In the genomic region with DNA sequence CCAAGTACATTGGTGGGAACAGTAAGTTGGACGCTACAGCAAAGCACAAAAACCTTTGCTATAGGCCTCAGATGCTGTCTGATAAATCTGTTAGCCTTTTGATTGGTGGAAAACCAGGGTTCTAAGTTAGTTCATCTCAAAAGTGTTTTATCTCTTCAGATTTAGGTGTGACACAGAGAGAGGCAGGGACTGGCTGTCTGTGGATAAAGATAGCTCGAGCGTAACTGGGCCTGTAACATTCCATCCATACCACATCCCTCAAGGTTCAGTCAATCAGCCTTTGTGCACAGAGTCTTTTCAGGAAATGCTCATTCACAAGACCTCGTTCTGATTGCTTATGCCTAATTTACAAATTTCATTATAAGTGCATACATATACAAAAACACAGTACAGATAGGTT, we compare ENCODE assay signal across 8 mouse cellular contexts. TPM values are rescaled to one million over a fixed set of nuclear protein-coding genes. Genes with fewer than 3 reads are reported as not detected.
A peak's percentile ranks its signal among the peaks of the same experiment; 100 is the strongest.
DNase-seq lines count a peak whose midpoint lies in the region; ATAC-seq and TF ChIP-seq lines count a peak whose summit lies in the region.

No protein-coding gene starts in this region.

- 22% methylated on average over 4 of the region's 4 CpGs for WGBS in lung, embryonic 16.5 days
- WGBS in lung, adult 2 months: 28% methylated on average over 4 of the region's 4 CpGs
- WGBS in kidney, postnatal 0 days: 28% methylated on average over 4 of the region's 4 CpGs

- ATAC-seq in lung, embryonic 16.5 days (ENCODE audit: low read depth): no peak
- ATAC-seq in kidney, postnatal 0 days (replicated peaks; ENCODE audit: low FRiP score, low read depth): no peak

- DNase-seq in lung, adult 2 months: no peak
- DNase-seq in fibroblast of lung, adult 2 months (ENCODE audit: low read depth): peak; percentile 30
- DNase-seq in kidney, postnatal 0 days (ENCODE audit: low spot score): peak; percentile 65
- DNase-seq in retina, embryonic 14.5 days (ENCODE audit: low spot score): peak; percentile 28
- no peak for DNase-seq in adrenal gland, postnatal 25 days
- no peak for DNase-seq in adrenal gland, postnatal 10 days
- no peak for DNase-seq in ovary, postnatal 14 days (ENCODE audit: low spot score)

- no peaks in the 10 kb centered on the region for H3K36me3 ChIP-seq in lung, embryonic 16.5 days (ENCODE audit: control insufficient read depth, insufficient read depth, low read length)
- no peaks in the 10 kb centered on the region for H3K36me3 ChIP-seq in kidney, postnatal 0 days (ENCODE audit: insufficient read depth, low read length)

- H3K9ac ChIP-seq in lung, embryonic 16.5 days (ENCODE audit: low read length): peak overlapping the region; percentile 15; the same call in 1 of the 2 replicates
- H3K9ac ChIP-seq in kidney, postnatal 0 days (ENCODE audit: low read depth, low read length): no peak overlapping the region

- H3K27ac ChIP-seq in lung, embryonic 16.5 days (ENCODE audit: low read length): peak overlapping the region; percentile 39; the same call in 1 of the 2 replicates
- H3K27ac ChIP-seq in kidney, postnatal 0 days: peak overlapping the region; percentile 50; the same call in 1 of the 2 replicates

- H3K4me1 ChIP-seq in lung, embryonic 16.5 days (replicated peaks; ENCODE audit: control insufficient read depth, insufficient read depth, low read length): peaks cover 24% of the 10 kb centered on the region
- peaks cover 11% of the 10 kb centered on the region for H3K4me1 ChIP-seq in lung, adult 2 months (ENCODE audit: control insufficient read depth, insufficient read depth, low read length)
- H3K4me1 ChIP-seq in kidney, postnatal 0 days (replicated peaks; ENCODE audit: insufficient read depth, low read length): peaks cover 7% of the 10 kb centered on the region

- H3K4me2 ChIP-seq in lung, embryonic 16.5 days (ENCODE audit: low read depth, low read length): peak overlapping the region; percentile 8
- H3K4me2 ChIP-seq in kidney, postnatal 0 days (ENCODE audit: low read length): no peak overlapping the region

- TF ChIP-seq CTCF in lung, adult 2 months (IDR thresholded peaks at IDR 0.05; ENCODE audit: insufficient read depth, low read length): no peak
- no peak for TF ChIP-seq CTCF in kidney, postnatal 0 days (IDR thresholded peaks at IDR 0.05; ENCODE audit: low read depth)

- H3K4me3 ChIP-seq in lung, embryonic 16.5 days (ENCODE audit: low read length): no peak overlapping the region
- no peak overlapping the region for H3K4me3 ChIP-seq in lung, adult 2 months (replicated peaks; ENCODE audit: extremely low read depth, low read depth, low read length)
- H3K4me3 ChIP-seq in kidney, postnatal 0 days (replicated peaks; ENCODE audit: low read depth, low read length): no peak overlapping the region

- no peaks in the 10 kb centered on the region for H3K27me3 ChIP-seq in lung, embryonic 16.5 days (ENCODE audit: control insufficient read depth, insufficient read depth, low read depth, low read length)
- no peaks in the 10 kb centered on the region for H3K27me3 ChIP-seq in kidney, postnatal 0 days (ENCODE audit: insufficient read depth, low read length)

- no peak for TF ChIP-seq POLR2A in lung, adult 2 months (IDR thresholded peaks at IDR 0.05; ENCODE audit: borderline replicate concordance, extremely low read depth, low read depth, low read length)

- no peaks in the 10 kb centered on the region for H3K9me3 ChIP-seq in lung, embryonic 16.5 days (ENCODE audit: control insufficient read depth, low read length)
- H3K9me3 ChIP-seq in kidney, postnatal 0 days (replicated peaks; ENCODE audit: low read length): no peaks in the 10 kb centered on the region

RNA-seq across cellular contexts. Expression of a gene that starts 3.4 kb away (rescaled TPM):
- polyA plus RNA-seq in lung, embryonic 16.5 days (2015; fragmentation: Nextera tagmentation; extraction: Ambion mirVana): 38.2 and 44.6 TPM in 2 replicates
- polyA plus RNA-seq in lung, adult 2 months (2012; rRNA removed): 4.1 and 5.5 TPM in 2 replicates
- 46.8 and 51.2 TPM in 2 replicates for polyA plus RNA-seq in kidney, postnatal 0 days (2015; fragmentation: Nextera tagmentation; extraction: Ambion mirVana)
- total RNA-seq in adrenal gland, postnatal 25 days (2021): 29.9 and 58.2 TPM in 2 replicates
- total RNA-seq in adrenal gland, postnatal 10 days (2021): 10 to 100 TPM; 15.3 to 21.4 TPM

RNA-seq across cellular contexts. Expression of a gene that starts 43.1 kb away (rescaled TPM):
- polyA plus RNA-seq in lung, embryonic 16.5 days (2015; fragmentation: Nextera tagmentation; extraction: Ambion mirVana): 5.8 and 6.1 TPM in 2 replicates
- 2.2 and 7.2 TPM in 2 replicates for polyA plus RNA-seq in lung, adult 2 months (2012; rRNA removed)
- 2.4 TPM in 2 replicates for polyA plus RNA-seq in kidney, postnatal 0 days (2015; fragmentation: Nextera tagmentation; extraction: Ambion mirVana)
- total RNA-seq in adrenal gland, postnatal 25 days (2021): 0.61 TPM in 1 of 2 replicates, not detected in the other
- total RNA-seq in adrenal gland, postnatal 10 days (2021): 1 to 10 TPM; 1.2 to 2.7 TPM

Comparison
In these comparisons a context has a peak if more than half of its experiments do, and no peak if none do; other contexts are left out.
1. DNase-seq: peak in fibroblast of lung, adult 2 months (single experiment), kidney, postnatal 0 days (single experiment) and retina, embryonic 14.5 days (single experiment); none in lung, adult 2 months (single experiment), adrenal gland, postnatal 25 days (single experiment), adrenal gland, postnatal 10 days (single experiment) and ovary, postnatal 14 days (single experiment).